Mouse (Mus musculus) stomach, embryonic 15.5 days (tissue): ENCODE data around the gene Mthfsl. TPM values are rescaled to one million over a fixed set of nuclear protein-coding genes. Genes with fewer than 3 reads are reported as not detected.
"Not testable (repeated sequence)": the region's sequence is repeated elsewhere in the genome, so short reads cannot be mapped to it uniquely, and the experiment has no call there.

ENCODE experiments used
- ATAC-seq: fragments of 200-750 bp; cut with Nextera tagmentation; 2 replicates; pipeline ENCODE4 v1.8.0; 2017; ENCODE audit warnings: low read depth, moderate number of reproducible peaks, moderate TSS enrichment; ENCODE audit not compliant: insufficient read depth, low FRiP score
- H3K27ac ChIP-seq: fragments of 300-500 bp; sonication (generic); 2 replicates; pipeline ENCODE4 v1.5.1; 2015; ENCODE audit warnings: mild to moderate bottlenecking, inconsistent platforms
- H3K27me3 ChIP-seq: fragments of 300-500 bp; sonication (generic); replicated peaks from 2 replicates; pipeline ENCODE4 v1.6.1; 2015; ENCODE audit warnings: inconsistent platforms
- H3K36me3 ChIP-seq: fragments of 300-500 bp; sonication (generic); 2 replicates; pipeline ENCODE4 v1.6.1; 2015; ENCODE audit warnings: inconsistent platforms
- H3K4me1 ChIP-seq: fragments of 300-500 bp; sonication (generic); 2 replicates; pipeline ENCODE4 v1.6.1; 2015; ENCODE audit warnings: inconsistent platforms
- H3K4me2 ChIP-seq: fragments of 300-500 bp; sonication (generic); 2 replicates; pipeline ENCODE4 v1.6.1; 2015; ENCODE audit warnings: mild to moderate bottlenecking, inconsistent platforms
- H3K4me3 ChIP-seq: fragments of 300-500 bp; sonication (generic); replicated peaks from 2 replicates; pipeline ENCODE4 v1.5.1; 2015; ENCODE audit warnings: inconsistent platforms
- H3K9ac ChIP-seq: fragments of 300-500 bp; sonication (generic); 2 replicates; pipeline ENCODE4 v1.6.1; 2015; ENCODE audit warnings: inconsistent platforms
- H3K9me3 ChIP-seq: fragments of 300-500 bp; sonication (generic); 2 replicates; pipeline ENCODE4 v1.6.1; 2016; ENCODE audit warnings: inconsistent platforms
- whole genome bisulfite sequencing: fragments of 180-500 bp; shearing (Covaris S2); methylation state at CpG from one replicate; pipeline ENCODE4 v1.1.7; 2015; 5-methylcytosine and 5-hydroxymethylcytosine counted together
- polyA plus RNA-seq: library from polyadenylated mRNA; unstranded; fragments of >200 nt; fragmentation: Nextera tagmentation; extraction: Ambion mirVana; gene quantifications from 2 replicates; pipeline ENCODE4 v1.2.1, GENCODE M21; 2015

The Mthfsl gene
- 43.3 and 44.1 TPM in 2 replicates for polyA plus RNA-seq

DNA sequence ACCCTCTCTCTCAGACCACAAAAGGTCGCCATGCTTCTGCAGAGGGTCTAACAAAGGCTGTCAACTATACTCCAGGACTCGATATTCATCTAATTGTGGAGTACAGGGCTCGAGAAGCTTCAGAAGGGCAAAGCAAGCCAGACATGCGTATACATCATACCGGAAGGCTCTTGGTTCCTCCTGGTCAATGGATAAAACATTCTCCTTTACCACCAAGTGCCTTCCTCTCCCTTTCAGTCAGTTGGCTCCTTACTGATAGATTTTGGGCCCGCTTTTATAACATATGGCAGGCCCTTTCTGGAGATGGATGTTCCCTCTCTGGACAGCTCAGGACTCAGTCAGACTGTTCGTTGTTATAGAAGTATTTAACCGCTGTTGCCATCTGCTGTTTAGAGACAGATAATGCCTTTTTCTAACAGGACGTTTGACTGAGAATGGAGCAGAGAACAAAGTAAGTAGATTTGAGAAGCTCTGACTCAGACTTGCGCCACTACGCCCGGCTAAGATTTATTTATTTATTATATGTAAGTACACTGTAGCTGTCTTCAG, at the start of gene Mthfsl:
Mthfsl (minus strand) TSS at position 308 of the 549 bp plus-strand sequence.
- not testable (repeated sequence) for H3K36me3 ChIP-seq, H3K9ac ChIP-seq
- H3K4me3 ChIP-seq = peak within 1 kb of the TSS; percentile 34

DNA sequence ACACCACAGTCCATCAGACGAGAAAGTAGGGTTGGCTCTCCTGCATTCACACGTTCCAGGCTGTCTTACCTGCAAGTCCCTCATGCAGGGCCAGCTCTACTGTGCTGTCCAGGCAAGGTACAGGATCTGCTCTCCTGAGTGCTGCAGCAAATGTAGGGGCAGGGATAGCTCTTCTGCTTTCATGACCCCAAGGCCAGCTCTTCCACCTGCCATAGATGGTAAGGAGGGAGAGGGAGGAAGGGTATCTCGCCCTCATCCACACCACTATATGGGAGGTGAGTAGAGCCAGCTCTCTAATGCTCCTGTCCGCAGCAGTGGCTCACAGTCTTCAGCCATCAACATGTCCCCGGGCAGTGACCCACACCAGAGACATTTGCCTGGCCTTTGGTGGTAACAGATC, 49.4 kb upstream of the Mthfsl start:
- H3K4me3 ChIP-seq, H3K9me3 ChIP-seq, H3K9ac ChIP-seq, ATAC-seq, H3K36me3 ChIP-seq, H3K4me1 ChIP-seq, H3K4me2 ChIP-seq, H3K27me3 ChIP-seq, H3K27ac ChIP-seq: not testable (repeated sequence)
- WGBS = 86% methylated on average over 4 of the region's 5 CpGs

More for the DNA sequence above, at the start of gene Mthfsl:
- ATAC-seq = peak; percentile 45; the same call in 1 of the 2 replicates
- WGBS = 9% methylated on average over 11 of the region's 12 CpGs
- H3K27me3 ChIP-seq, H3K9me3 ChIP-seq, H3K4me1 ChIP-seq: not testable (repeated sequence)
- peak within 1 kb of the TSS; percentile 48 for H3K4me2 ChIP-seq
- peak within 1 kb of the TSS; percentile 78; the same call in 1 of the 2 replicates for H3K27ac ChIP-seq

DNA sequence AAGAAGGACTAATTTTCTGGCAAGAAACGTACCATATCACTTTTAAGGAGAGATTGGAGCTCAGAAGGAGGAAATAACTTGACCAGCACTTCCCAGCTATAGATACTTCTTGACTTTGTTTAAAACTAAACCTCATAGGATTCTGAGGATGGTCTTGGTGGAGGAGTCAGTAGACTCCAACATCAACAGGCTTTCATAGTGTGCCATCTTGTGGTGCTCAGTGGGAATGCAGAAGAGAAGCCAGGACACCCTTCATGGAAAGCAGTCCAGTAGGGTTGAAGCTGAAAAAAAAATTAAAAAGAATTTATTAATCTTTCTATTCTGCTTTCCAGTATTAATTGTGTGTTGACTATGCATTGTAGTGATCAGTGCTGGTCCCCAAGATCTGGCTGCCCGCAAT, 26.6 kb upstream of the Mthfsl start:
- H3K27me3 ChIP-seq, H3K36me3 ChIP-seq, ATAC-seq, H3K4me1 ChIP-seq, H3K9ac ChIP-seq, H3K9me3 ChIP-seq, H3K4me3 ChIP-seq, H3K4me2 ChIP-seq, H3K27ac ChIP-seq: not testable (repeated sequence)
- 20% methylated on average over 1 of the region's 2 CpGs for WGBS

DNA sequence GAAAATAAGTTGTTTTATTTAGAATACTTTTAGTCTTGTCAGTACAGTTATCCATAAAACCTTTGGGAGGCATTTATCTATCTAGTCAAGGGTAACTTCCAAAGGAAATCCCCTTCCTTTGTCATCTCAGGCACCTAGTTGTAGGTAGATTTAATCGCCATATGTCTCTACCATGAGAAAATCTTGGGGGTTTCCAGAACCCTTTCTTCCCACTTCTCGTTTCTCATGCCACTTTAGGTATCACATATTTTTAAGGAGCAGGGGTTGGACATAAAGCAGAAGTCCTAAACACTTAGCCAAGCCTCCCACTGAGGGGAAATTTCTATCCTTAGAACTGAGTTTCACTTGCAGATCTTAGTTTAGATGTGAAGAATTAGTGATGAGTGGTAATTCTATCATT, 25.9 kb upstream of the Mthfsl start:
- not testable (repeated sequence) for H3K4me1 ChIP-seq, H3K4me2 ChIP-seq, H3K36me3 ChIP-seq, H3K27ac ChIP-seq, H3K4me3 ChIP-seq, H3K9me3 ChIP-seq, H3K27me3 ChIP-seq, H3K9ac ChIP-seq, ATAC-seq
- 92% methylated on average over 1 of the region's 2 CpGs for WGBS

DNA sequence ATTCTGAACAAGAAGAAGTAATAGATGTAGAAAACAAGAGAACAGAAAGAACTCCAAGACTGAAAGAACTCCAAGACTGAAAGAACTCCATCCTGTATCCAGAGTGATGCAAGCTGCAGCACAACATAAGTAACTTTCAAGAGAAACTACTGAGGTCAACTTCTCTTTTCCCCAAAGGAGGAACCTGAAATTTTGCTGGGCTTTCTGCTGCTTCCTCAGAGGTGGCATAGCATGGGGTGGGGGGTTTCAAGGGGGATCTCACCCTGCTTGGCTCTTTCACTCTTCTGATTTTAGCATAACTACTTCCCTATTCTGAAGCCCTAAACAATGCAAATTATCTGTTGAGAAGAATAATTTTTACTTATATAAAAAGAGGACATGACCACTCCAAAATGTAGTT, 15.2 kb upstream of the Mthfsl start:
- H3K9me3 ChIP-seq, H3K36me3 ChIP-seq, H3K4me1 ChIP-seq, ATAC-seq, H3K4me2 ChIP-seq, H3K9ac ChIP-seq, H3K27me3 ChIP-seq, H3K27ac ChIP-seq, H3K4me3 ChIP-seq: not testable (repeated sequence)

DNA sequence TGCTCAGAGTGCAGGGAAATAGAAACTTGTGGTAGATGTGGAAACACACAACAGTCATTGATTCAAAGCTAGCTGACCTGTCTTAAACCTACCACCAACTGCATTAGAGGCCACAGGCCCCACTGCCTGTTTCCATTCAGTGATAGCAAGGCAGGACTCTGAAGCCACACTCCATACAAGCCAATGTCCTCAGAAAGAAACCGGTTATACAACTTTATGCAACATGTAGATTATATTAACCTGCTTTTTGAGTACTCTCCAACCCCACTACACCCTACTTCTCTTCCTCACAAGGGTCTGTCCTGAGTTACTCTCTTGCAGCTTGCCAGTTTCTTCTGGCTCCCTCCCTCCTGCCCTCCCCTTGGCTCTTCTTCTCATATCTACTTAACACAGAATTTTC, 13.1 kb upstream of the Mthfsl start:
- not testable (repeated sequence) for H3K27me3 ChIP-seq, ATAC-seq, H3K27ac ChIP-seq, H3K4me2 ChIP-seq, H3K4me3 ChIP-seq, H3K9ac ChIP-seq, H3K36me3 ChIP-seq, H3K9me3 ChIP-seq, H3K4me1 ChIP-seq
- WGBS = 50% methylated on average over 1 of the region's 1 CpGs

DNA sequence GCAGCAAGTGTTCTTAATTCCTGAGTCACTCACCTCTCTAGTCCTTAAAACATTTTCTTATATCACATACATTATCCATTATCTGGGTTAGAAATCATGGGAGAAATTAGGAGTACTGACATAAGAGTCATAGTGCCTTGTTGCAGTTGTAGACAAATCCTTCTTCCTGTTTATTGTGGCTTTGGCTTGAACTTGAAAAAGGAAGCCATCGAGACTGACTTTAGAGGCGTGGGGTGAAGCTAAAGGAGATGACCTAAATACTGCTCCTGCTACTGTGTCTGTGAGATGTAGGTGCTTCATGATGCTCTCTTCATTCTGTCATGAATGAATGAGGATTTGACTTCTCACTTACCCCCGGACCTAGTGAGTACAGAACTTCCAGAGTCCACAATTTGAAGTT, 12.2 kb upstream of the Mthfsl start:
- H3K4me1 ChIP-seq, H3K9me3 ChIP-seq, H3K36me3 ChIP-seq, H3K27me3 ChIP-seq, ATAC-seq, H3K4me2 ChIP-seq, H3K27ac ChIP-seq, H3K4me3 ChIP-seq, H3K9ac ChIP-seq: not testable (repeated sequence)
- WGBS = 68% methylated on average over 2 of the region's 3 CpGs

DNA sequence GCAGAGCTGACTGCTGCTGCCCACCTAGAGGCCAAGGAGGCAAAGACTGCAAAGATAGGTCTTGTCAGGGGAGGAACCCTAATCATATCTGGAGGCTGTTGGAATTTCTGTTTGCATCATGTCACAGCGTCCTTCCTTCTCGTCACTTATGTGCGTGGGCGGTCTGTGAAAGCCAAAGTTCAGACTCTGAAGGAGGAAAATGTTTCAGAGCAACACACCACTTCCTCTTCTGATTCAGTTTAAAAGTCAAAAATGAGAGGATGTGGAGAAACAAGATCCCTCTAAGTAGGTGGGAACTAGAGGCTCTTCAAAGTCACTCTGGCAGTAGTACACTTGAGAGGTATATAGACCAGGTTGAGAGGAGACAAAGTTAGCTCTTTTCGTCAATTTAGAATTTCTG, 11.6 kb upstream of the Mthfsl start, which contains the start of gene Bcl2a1d:
Bcl2a1d (minus strand) TSS at position 187 of the 400 bp plus-strand sequence.
- not testable (repeated sequence) for H3K4me2 ChIP-seq, H3K9ac ChIP-seq, H3K4me3 ChIP-seq, H3K27ac ChIP-seq, H3K36me3 ChIP-seq, H3K27me3 ChIP-seq, H3K4me1 ChIP-seq, H3K9me3 ChIP-seq, ATAC-seq
- WGBS = 74% methylated on average over 5 of the region's 5 CpGs

DNA sequence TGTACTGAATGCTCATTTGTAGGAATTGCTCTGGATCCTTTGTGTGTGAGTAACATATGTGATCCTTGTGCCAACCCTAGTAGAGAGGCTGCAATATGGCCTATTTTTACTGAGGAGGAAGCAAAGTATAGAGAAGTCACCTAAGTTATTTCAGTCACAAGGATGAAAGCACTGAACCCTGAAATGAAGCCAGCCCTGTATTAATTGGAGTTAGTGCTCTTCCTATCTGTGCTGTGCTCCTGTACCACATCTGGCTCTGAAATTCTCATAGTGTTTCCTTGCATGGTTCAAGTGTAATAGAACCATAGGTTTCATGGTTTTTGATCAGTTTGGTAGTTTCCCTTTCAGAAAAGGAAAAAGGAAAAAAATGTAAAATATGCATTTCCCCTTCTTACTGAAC, 8.2 kb upstream of the Mthfsl start:
- H3K27ac ChIP-seq, H3K9me3 ChIP-seq, H3K27me3 ChIP-seq: not testable (repeated sequence)

DNA sequence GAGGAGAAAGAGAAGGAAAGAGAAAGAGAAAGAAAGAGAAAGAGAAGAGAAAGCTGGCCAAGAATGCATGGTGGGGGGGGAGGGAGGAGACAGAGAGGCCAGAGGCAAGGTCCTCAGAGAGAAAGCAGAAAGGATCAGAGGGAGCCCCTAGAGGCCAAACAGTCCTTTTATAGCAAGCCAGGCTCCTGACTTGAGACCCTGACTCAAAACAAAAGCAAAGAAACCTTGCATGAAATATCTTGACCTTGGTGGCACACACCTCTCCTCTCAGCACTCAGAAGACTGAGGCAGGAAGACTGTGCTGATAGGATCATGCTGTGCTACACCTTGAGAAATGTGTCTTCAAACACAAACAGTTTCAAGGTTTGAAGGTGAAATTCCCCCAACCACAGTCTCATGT, 1.5 kb upstream of the Mthfsl start:
- ATAC-seq, H3K9ac ChIP-seq, H3K36me3 ChIP-seq: not testable (repeated sequence)

More for the DNA sequence above, 8.2 kb upstream of the Mthfsl start:
- H3K4me1 ChIP-seq, H3K36me3 ChIP-seq, H3K4me2 ChIP-seq, H3K4me3 ChIP-seq, H3K9ac ChIP-seq, ATAC-seq: not testable (repeated sequence)

DNA sequence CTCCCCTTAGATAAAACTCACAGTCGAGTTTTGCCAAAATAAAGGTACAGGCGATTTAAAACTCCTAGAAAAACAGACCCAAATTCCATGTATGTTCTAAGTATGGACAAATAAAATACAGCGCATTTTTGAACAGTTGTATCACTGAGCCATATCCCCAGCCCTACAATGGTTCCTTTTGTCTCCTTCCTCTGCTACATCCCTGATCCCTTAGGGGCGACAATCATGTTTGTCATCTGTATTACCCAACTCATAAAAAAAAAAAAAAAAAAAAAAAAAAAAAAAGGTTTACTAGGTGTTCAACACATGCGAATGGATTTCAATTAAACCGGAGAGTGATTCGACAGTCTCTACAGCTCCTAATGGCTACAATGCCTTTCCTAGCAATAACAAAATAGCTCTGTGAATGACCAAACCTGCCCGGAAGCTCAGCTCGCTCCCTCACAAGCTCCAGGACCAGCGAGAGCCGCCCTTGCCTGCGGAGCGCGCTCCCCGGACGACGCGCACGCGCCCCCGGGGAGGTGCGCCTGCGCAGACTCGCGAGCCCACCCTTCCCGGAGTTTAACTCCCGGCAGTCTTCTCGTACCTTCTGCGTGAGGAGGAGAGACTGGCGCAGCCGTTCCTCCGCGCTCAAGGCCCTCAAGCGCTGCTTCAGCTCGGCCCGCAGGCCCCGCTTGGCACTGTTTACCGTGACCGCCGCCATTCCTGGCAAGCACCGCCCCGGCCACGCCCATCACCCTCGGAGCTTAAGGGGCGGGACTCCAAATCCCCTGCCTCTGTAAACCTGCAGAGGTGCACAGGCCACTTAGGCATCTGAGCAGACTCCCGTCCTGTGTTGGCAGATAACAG, 799 bp downstream of the Mthfsl start:
- not testable (repeated sequence) for H3K36me3 ChIP-seq, H3K9me3 ChIP-seq, H3K4me1 ChIP-seq, H3K9ac ChIP-seq, H3K27me3 ChIP-seq
- H3K27ac ChIP-seq = peak overlapping the region; percentile 78; the same call in 1 of the 2 replicates
- 3% methylated on average over 23 of the region's 46 CpGs for WGBS
- peak overlapping the region; percentile 44 for H3K4me2 ChIP-seq
- ATAC-seq = peak; percentile 93
- H3K4me3 ChIP-seq = peak overlapping the region; percentile 34

More for the DNA sequence above, 1.5 kb upstream of the Mthfsl start:
- H3K4me2 ChIP-seq, H3K27ac ChIP-seq, H3K9me3 ChIP-seq, H3K4me3 ChIP-seq, H3K27me3 ChIP-seq, H3K4me1 ChIP-seq: not testable (repeated sequence)

DNA sequence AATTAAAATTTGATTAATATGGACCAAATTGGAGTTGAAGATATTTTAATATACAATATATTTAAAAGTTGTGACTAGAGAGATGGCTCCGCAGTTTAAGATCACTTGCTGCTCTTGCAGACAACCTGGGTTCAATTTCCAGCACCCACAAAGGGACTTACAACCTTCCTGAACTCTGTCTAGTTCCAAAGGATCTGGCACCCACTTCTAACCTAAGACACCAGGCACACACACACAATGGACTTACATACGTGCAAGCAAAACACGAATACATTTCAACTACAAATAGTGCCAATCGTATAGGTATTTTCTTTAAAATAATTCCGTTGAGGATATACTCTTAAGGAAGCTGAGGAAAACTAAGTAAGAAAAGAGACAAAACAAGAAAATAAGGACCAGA, 1.5 kb downstream of the Mthfsl start:
- not testable (repeated sequence) for H3K4me1 ChIP-seq, H3K9me3 ChIP-seq, ATAC-seq, H3K9ac ChIP-seq, H3K27ac ChIP-seq, H3K4me3 ChIP-seq, H3K27me3 ChIP-seq, H3K36me3 ChIP-seq
- H3K4me2 ChIP-seq = peak overlapping the region; percentile 44; the same call in 1 of the 2 replicates
- 76% methylated on average over 5 of the region's 5 CpGs for WGBS
